Mouse (Mus musculus) liver, adult 2 months (tissue): ENCODE results near the gene Rufy3. TPM values are rescaled to one million over a fixed set of nuclear protein-coding genes. Genes with fewer than 3 reads are reported as not detected.
A peak's percentile ranks its signal among the peaks of the same experiment; 100 is the strongest.

Experiments used
- DNase-seq: peaks from one replicate; pipeline ENCODE4 v3.0.0-alpha.2; 2011; ENCODE audit warnings: low read depth, low spot score; ENCODE audit errors: extremely low read depth
- H3K27ac ChIP-seq: fragments of 200-500 bp; replicated peaks from 2 replicates; pipeline ENCODE4 v1.5.1; 2012; ENCODE audit warnings: low read depth, mild to moderate bottlenecking, control low read depth, inconsistent platforms, low read length; ENCODE audit not compliant: insufficient read depth
- H3K27me3 ChIP-seq: fragments of 200-500 bp; 2 replicates; pipeline ENCODE4 v1.6.1; 2012; ENCODE audit warnings: mild to moderate bottlenecking, moderate library complexity, low read length, inconsistent platforms; ENCODE audit not compliant: control insufficient read depth, insufficient read depth
- H3K36me3 ChIP-seq: fragments of 200-500 bp; 2 replicates; pipeline ENCODE4 v1.6.1; 2012; ENCODE audit warnings: low read length, inconsistent platforms; ENCODE audit not compliant: control insufficient read depth, insufficient read depth
- H3K4me1 ChIP-seq: fragments of 200-500 bp; 2 replicates; pipeline ENCODE4 v1.6.1; 2011; ENCODE audit warnings: low read length; ENCODE audit not compliant: control insufficient read depth, insufficient read depth
- H3K4me3 ChIP-seq: fragments of 200-500 bp; 2 replicates; pipeline ENCODE4 v1.5.1; 2011; ENCODE audit warnings: low read depth, mild to moderate bottlenecking, control low read depth, low read length, moderate library complexity; ENCODE audit not compliant: insufficient read depth
- H3K79me2 ChIP-seq: fragments of 200-500 bp; 2 replicates; pipeline ENCODE4 v1.6.1; 2012; ENCODE audit warnings: inconsistent platforms, mild to moderate bottlenecking, low read length, moderate library complexity; ENCODE audit not compliant: control insufficient read depth, insufficient read depth
- H3K9ac ChIP-seq: fragments of 200-500 bp; 2 replicates; pipeline ENCODE4 v1.6.1; 2012; ENCODE audit warnings: low read depth, mild to moderate bottlenecking, control low read depth, inconsistent platforms, low read length
- CTCF ChIP-seq: fragments of 200-500 bp; IDR thresholded peaks from 2 replicates; pipeline ENCODE4 v1.5.1; 2011; ENCODE audit warnings: low read depth, low read length, control low read depth
- POLR2A ChIP-seq: fragments of 200-500 bp; IDR thresholded peaks from 2 replicates; pipeline ENCODE4 v1.6.1; 2011; ENCODE audit warnings: low read length, control low read depth; ENCODE audit not compliant: insufficient read depth; ENCODE audit errors: extremely low read depth
- WGBS: fragments of 180-500 bp; shearing (Covaris S2); methylation state at CpG from one replicate; pipeline ENCODE4 v1.1.7; 2018; 5-methylcytosine and 5-hydroxymethylcytosine counted together
- polyA plus RNA-seq: library from polyadenylated mRNA; depleted of rRNA; stranded (reverse); fragments of >200 nt; gene quantifications from 2 replicates; pipeline ENCODE4 v1.2.3, GENCODE M21; 2012
- total RNA-seq: library from RNA; depleted of rRNA; stranded (reverse); fragments of >200 nt; gene quantifications from 2 replicates; pipeline ENCODE4 v1.2.3, GENCODE M21; 2014

The Rufy3 gene
- total and polyA plus RNA-seq, 2 experiments, result 9.7 to 31.6 TPM

DNA sequence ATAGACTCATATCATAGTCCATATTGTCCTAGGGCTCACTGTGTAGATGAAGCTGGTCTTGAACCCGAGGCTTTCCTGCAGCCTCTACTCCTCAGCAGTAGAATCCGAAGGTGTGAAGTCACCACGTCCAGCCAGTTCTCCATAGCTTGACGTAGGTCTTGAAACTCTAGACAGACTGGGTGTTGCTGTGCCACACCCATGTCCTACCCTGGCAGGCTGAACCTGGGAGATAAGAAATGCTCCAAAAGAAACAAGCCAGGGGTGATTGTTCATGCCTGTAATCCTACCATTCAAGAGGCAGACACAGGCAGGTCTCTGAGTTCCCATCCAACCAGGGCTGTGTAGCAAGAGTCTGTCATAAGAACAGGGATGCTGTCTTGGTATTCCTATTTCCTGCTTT lies 62.7 kb downstream of the Rufy3 start:
- 96% methylated on average over 4 of the region's 4 CpGs for WGBS
- Histone ChIP-seq H3K27ac (no peak overlapping the region), H3K79me2 (no peaks in the 10 kb centered on the region), H3K9ac (no peak overlapping the region), H3K4me3 (no peak overlapping the region), H3K4me1 (peaks cover 17% of the 10 kb centered on the region), H3K27me3 (no peaks in the 10 kb centered on the region), H3K36me3 (peaks cover 21% of the 10 kb centered on the region)
- TF ChIP-seq POLR2A, result no peak
- no peak for TF ChIP-seq CTCF
- DNase-seq, result no peak

DNA sequence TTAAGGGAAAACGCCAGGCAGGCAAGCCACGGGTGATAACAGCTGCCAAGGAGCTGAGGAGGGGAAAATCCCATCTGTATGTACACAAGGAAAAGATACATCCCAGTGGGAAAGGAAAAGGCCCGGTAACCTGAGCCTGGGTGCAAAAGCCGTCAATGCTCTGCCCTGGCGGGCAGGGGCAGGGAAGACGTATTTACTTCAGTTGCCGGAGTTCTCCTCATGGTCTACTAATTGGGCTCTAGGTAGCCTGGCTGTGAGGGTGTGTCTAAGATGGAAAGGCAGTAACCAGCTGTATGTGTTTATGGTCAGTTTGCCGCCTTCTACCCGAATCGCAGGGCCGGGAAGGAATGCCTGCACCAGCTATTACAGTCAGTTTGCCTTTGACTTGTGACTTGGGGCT lies 64.3 kb downstream of the Rufy3 start:
- TF ChIP-seq CTCF (no peak), POLR2A (no peak)
- no peak for DNase-seq
- 89% methylated on average over 11 of the region's 11 CpGs for WGBS
- no peak overlapping the region for H3K27ac ChIP-seq
- peaks cover 29% of the 10 kb centered on the region for H3K36me3 ChIP-seq
- H3K9ac ChIP-seq, result no peak overlapping the region
- H3K4me3 ChIP-seq, result no peak overlapping the region
- no peaks in the 10 kb centered on the region for H3K27me3 ChIP-seq
- peaks cover 26% of the 10 kb centered on the region for H3K4me1 ChIP-seq
- H3K79me2 ChIP-seq, result peaks cover 3% of the 10 kb centered on the region; the same call in 1 of the 2 replicates

DNA sequence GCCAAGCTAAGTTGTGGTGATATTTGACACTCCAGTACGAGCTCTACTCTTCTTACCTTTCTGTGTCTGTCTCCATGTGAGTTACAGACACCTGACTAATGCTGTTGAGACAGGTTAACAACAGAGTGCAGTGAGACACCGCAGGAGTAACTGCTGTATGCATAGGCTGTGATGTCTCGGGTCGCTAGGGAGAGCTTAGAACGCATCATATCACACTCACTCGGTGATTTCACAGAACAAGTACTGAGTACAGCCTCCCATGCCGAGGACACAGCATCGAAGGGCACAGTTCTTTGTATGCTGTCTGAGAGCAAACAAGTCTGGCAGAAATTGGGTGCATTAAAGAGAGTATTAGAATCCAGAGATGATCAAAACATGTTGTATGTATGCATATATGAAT lies 65.1 kb downstream of the Rufy3 start:
- peak; percentile 14 for DNase-seq
- no peak overlapping the region for H3K27ac ChIP-seq
- H3K4me3 ChIP-seq, result no peak overlapping the region
- no peak for TF ChIP-seq POLR2A
- no peak for TF ChIP-seq CTCF
- peaks cover 31% of the 10 kb centered on the region for H3K4me1 ChIP-seq
- H3K9ac ChIP-seq, result no peak overlapping the region
- H3K27me3 ChIP-seq, result no peaks in the 10 kb centered on the region
- peaks cover 33% of the 10 kb centered on the region for H3K36me3 ChIP-seq
- 83% methylated on average over 8 of the region's 8 CpGs for WGBS
- peaks cover 6% of the 10 kb centered on the region; the same call in 1 of the 2 replicates for H3K79me2 ChIP-seq

DNA sequence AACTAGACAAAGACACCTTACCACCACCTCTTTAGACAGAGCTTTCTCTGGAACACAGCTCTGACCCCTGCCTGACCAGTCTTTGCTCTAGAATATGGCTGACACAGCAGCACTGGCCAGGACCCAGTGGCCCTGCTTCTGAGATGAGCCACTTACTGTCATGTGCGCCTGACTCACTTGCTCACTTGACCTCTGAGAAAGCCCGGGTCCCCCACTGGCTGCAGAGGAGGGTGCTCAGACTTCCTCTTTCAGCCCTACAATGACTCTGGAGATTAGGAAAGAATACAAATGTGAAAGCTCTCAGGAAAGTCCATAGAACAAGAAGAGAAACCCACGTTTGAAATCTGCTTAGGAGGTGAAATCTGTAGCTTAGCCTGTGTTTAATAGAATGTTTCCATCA lies 66.0 kb downstream of the Rufy3 start:
- 34% methylated on average over 3 of the region's 3 CpGs for whole genome bisulfite sequencing
- no peak for TF ChIP-seq CTCF
- no peak for TF ChIP-seq POLR2A
- peak overlapping the region; percentile 36 for H3K27ac ChIP-seq
- peaks cover 10% of the 10 kb centered on the region; the same call in 1 of the 2 replicates for H3K79me2 ChIP-seq
- no peaks in the 10 kb centered on the region for H3K27me3 ChIP-seq
- H3K36me3 ChIP-seq, result peaks cover 40% of the 10 kb centered on the region
- H3K4me1 ChIP-seq, result peaks cover 31% of the 10 kb centered on the region
- no peak overlapping the region for H3K9ac ChIP-seq
- peak; percentile 57 for DNase-seq
- H3K4me3 ChIP-seq, result no peak overlapping the region

DNA sequence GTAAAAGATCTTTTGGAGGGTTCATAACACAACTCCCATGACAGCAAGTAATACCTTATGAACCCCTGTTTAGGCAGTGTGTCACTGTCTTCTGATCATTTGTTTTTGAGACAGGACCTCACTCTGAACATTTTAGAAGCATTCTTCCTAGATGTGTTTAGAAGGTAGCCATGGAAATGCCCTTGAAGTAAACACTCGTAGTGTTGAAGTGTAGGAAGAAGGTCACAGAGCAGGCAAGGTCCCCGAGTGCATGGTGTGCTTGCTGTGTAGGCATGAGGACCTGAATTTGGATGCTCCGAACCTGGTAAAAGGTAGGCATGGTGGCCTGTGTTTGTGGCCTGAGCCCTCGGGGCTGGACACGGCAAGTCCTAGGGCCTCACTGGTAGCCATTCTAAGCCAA lies 66.7 kb downstream of the Rufy3 start:
- Histone ChIP-seq H3K4me3 (no peak overlapping the region), H3K79me2 (peaks cover 10% of the 10 kb centered on the region; the same call in 1 of the 2 replicates), H3K9ac (no peak overlapping the region), H3K27ac (peak overlapping the region; percentile 44), H3K4me1 (peaks cover 31% of the 10 kb centered on the region), H3K36me3 (peaks cover 40% of the 10 kb centered on the region), H3K27me3 (no peaks in the 10 kb centered on the region)
- DNase-seq, result no peak
- no peak for TF ChIP-seq POLR2A
- no peak for TF ChIP-seq CTCF
- 80% methylated on average over 5 of the region's 5 CpGs for WGBS

DNA sequence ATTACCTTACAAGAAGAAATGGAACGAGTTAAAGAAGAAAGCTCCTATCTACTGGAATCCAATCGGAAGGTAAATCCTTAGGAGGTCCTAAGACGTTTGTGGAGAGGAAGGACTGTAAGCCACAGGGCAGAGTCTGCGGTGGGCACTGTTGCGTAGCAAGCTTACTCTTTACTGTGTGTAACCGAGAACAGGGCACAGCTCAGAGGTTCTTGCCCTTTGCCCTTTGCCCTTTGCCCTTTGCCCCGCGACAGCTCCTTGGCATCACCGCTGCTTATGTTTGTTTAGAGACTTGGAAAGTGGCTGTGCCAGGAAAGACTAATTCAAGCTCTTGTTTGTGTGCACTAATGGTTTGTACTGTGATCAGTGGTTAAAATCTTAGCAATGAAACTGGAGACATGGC lies 67.6 kb downstream of the Rufy3 start:
- H3K4me1 ChIP-seq, result peaks cover 31% of the 10 kb centered on the region
- peaks cover 10% of the 10 kb centered on the region; the same call in 1 of the 2 replicates for H3K79me2 ChIP-seq
- H3K9ac ChIP-seq, result no peak overlapping the region
- WGBS, result 24% methylated on average over 9 of the region's 9 CpGs
- peak; percentile 95 for DNase-seq
- H3K36me3 ChIP-seq, result peaks cover 44% of the 10 kb centered on the region
- no peak overlapping the region for H3K4me3 ChIP-seq
- H3K27me3 ChIP-seq, result no peaks in the 10 kb centered on the region
- TF ChIP-seq POLR2A (no peak), CTCF (no peak)
- H3K27ac ChIP-seq, result peak overlapping the region; percentile 94

DNA sequence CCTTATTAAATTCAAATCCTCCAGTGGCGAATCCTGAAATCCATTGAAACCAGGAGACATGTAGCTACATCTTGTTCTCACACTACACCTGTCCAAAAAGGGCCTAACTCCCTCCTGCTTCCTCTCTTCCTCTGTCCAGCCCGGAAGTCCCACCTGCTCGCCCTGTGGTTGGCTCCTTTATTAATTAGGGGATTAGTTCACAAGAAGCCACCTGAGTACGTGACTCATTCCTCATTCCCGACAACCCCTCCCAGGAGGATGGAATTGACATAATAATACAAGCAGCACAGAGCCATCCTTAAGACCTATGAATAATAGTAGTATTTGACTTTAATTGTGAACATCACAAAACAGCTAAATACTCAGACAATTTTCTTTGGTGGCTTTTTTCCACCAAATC lies 69.2 kb downstream of the Rufy3 start:
- peaks cover 29% of the 10 kb centered on the region for H3K4me1 ChIP-seq
- no peak overlapping the region for H3K4me3 ChIP-seq
- no peaks in the 10 kb centered on the region for H3K27me3 ChIP-seq
- DNase-seq, result no peak
- peak overlapping the region; percentile 46 for H3K27ac ChIP-seq
- WGBS, result 92% methylated on average over 5 of the region's 5 CpGs
- H3K79me2 ChIP-seq, result peaks cover 10% of the 10 kb centered on the region; the same call in 1 of the 2 replicates
- peaks cover 41% of the 10 kb centered on the region for H3K36me3 ChIP-seq
- no peak overlapping the region for H3K9ac ChIP-seq
- no peak for TF ChIP-seq CTCF
- no peak for TF ChIP-seq POLR2A
